Mouse (Mus musculus) heart, adult 18-20 months (tissue): ENCODE measurements at regions not wholly inside any gene's neighbourhood (a gene's known extent, or its start where the extent isn't known, plus 50 kb on each side); places are given as distances from the start of the nearest gene placed in this dataset.

Experiments used
- DNase-seq, 2 experiments: peaks; one replicate each; pipeline ENCODE4 v3.0.0; 2021 to 2022; ENCODE audit warnings: mixed read lengths in 1 of 2

DNA sequence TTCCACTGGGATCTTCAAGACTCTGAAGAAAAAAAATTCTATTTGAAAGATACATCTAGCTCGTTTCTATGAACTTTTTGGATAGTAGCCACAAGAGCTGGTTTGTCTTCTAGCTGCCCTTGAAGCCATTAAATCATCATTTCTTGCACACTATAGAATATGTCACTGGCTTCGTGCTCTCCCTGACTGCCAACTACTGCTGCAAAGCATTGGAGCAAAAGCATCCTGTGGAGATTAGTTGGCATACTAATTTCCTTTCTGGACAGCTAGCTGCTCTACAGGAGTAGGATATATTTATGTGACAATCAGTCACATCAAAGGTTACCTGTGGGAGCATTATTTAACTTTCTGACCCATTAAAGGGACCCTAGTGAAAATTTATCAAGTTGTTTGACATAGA is 243.1 kb downstream of the Pdgfc start:
- DNase-seq = no peak

GRCm38 (mm10) chr3:81289762-81290161 is 253.5 kb downstream of the Pdgfc start:
- no peak for DNase-seq

DNA sequence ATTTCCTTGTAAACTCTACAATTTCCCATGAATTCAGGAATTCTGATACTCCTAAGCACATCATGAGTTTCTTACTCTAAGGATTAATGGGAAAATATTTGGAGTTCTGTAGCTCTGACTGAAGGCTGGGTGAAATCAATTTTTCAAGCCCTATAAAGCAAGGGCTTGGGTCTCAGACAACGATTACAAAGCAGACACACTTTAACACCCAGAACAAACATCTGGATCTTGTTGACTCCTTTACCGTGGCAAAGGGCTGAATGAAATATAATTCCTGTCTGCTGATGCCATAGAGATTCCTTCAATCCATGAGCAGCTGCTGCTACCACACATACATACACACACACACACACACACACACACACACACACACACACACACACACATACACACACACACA is 256.2 kb downstream of the Pdgfc start:
- no peak for DNase-seq

- no peak for DNase-seq
Observed at GRCm38 (mm10) chr3:81293186-81293819, 257.1 kb downstream of the Pdgfc start.

GRCm38 (mm10) chr3:81304017-81304791 is 268.0 kb downstream of the Pdgfc start:
- DNase-seq = no peak

DNA sequence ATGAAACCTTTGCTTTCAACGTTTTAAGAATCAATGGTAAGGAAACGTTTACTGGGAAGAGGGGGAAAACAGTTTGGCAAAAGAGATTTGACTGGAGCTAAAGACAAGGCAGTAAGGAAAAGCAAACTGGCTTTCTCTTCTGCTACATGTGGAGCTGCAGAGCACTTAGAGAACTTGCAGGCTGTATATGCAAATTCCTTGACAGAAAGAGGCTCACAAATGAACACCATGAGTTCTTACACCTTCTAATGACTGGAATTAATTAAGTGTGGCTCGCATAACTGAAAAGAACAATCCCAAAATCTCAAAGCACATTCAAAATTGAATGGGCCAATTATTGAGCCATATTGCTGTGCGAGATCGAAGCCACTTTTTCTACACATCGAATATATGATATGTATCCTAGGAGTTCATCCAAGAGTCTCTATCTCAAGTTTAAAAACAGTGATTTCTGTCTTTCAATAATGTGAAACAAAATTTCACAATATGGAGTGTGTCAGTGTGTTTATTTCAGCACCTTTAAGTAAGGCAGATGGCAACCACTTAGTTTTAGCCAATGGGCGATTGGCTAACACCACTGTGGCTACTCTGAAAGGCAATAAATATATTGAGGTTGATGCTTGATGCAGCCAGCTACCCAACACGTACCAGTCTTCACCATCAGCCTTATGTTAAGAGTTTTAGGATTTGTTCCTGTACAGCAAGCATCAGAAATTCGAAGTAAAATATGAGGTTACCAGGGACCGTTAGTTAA is 269.4 kb downstream of the Pdgfc start:
- no peak for DNase-seq

GRCm38 (mm10) chr3:81326866-81327265 is 290.6 kb downstream of the Pdgfc start:
- no peak for DNase-seq

GRCm38 (mm10) chr3:81351739-81352138 is 315.5 kb downstream of the Pdgfc start:
- no peak for DNase-seq

DNA sequence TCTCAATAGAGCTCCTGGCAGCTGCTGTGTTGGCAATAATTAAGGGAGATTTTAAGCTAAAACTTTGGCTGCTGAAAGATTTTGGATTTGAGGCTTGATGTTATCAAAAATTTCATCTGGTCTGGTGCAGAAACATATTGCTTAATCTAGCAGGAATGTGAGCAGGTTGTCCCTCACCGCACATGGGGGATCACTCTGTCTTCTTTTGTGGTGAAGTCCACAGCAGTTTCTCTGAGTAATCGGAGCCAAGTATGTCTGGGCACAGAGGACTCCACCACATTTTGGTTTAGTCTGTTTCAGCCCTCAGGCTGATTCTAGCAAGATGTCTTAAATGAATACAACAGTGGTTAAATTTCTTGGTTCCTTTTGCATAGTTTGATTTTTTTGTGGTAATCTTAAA is 331.7 kb downstream of the Pdgfc start:
- DNase-seq = no peak

DNA sequence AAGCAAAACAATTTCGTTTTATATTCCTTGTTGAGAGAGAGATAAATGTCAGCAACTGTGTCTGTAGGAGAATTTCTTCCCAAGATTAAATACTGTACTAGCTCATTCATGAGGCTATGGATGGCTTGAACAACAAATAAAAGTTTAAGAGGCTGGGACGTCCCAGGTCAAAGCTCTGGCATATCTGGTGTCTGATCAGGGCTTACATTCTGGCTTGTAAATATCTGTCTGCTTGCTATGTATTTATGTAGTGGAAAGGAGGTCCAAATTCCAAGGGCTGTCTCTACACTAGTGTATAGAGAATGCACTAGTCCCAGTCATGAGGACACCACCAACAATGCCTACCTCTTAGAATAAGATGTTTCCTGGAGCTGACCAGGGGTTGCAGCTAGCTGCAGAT is 332.4 kb downstream of the Pdgfc start:
- DNase-seq = no peak

GRCm38 (mm10) chr3:81369742-81370141 is 333.5 kb downstream of the Pdgfc start:
- DNase-seq = no peak

GRCm38 (mm10) chr3:81375990-81376389 is 339.8 kb downstream of the Pdgfc start:
- DNase-seq = no peak

- peak in 1 of 2 experiments; percentile 0 for DNase-seq
Observed at GRCm38 (mm10) chr3:81377466-81377865, 341.2 kb downstream of the Pdgfc start.

GRCm38 (mm10) chr3:81379362-81379761 is 343.1 kb downstream of the Pdgfc start:
- DNase-seq = no peak

- no peak for DNase-seq
Observed at GRCm38 (mm10) chr3:81386931-81387330, 350.7 kb downstream of the Pdgfc start.

DNA sequence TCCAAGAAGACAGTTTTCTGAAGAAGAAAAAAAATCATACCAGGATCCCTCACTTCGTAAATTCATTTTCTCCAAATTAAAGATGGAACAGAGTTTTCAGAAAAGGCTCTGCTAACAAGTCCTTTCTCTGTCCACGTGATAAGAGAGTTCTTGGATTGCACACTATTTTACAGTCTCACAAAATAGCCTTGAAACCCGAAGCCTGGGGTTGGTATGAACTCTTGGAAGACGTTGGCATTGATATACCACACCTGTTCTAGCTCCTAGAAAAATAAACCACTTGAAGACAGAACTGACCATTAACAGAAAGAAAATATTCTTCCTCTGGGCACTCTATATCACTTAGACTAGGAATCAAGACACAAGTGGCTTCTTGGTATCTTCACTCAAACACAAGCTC is 351.4 kb downstream of the Pdgfc start:
- no peak for DNase-seq

DNA sequence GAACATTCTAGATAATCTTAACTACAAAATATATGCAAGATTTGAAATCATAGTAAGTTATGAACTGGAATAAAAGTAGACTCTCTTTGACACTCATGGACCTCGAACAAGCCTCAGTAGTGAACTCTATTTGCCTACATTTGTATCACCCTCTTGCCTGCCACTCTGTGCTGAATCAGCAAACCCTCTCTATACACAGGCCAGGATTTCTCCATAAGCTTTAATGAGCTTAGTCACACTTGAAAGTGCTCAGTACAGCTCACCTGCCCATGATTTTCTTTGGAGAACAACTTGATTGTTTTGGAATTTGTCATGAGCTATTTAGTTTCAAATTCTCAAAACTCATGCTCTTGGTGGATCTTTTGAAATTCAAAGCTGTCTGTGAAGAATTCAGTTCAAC is 361.0 kb downstream of the Pdgfc start:
- no peak for DNase-seq

DNA sequence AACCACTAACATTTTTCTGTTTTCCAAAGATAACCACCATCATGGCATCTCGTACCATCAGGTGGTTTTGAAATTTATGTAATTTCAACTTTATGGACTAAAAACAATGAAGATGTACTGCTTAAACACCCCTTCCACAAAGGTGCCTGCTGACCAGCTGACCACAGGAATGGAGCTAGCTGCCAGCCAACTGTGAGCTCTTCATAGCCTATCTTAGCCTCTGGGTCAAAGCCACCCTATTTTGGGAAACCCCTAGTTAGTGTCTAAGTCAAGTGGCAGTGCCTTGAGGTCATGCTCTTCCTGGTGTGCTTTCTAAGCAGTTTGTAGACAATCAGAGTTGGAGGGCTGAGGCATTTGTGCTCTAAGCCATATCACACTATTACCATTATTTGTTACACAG is 364.8 kb downstream of the Pdgfc start:
- DNase-seq = no peak

GRCm38 (mm10) chr3:81408914-81409313 is 372.7 kb downstream of the Pdgfc start:
- no peak for DNase-seq

- DNase-seq = no peak
Observed at GRCm38 (mm10) chr3:81421875-81422274, 385.7 kb downstream of the Pdgfc start.

- no peak for DNase-seq
Observed at GRCm38 (mm10) chr3:81426765-81427164, 390.5 kb downstream of the Pdgfc start.
